Mouse (Mus musculus) ovary, adult 2 months (tissue): ENCODE data around the gene Gbp2b. TPM values are rescaled to one million over a fixed set of nuclear protein-coding genes. Genes with fewer than 3 reads are reported as not detected.

Experiments
- polyA plus RNA-seq: library from polyadenylated mRNA; depleted of rRNA; stranded (reverse); fragments of >200 nt; gene quantifications from 2 replicates; pipeline ENCODE4 v1.2.3, GENCODE M21; 2012; rRNA removed

Gbp2b gene
- 0.08 TPM in 1 of 2 replicates, not detected in the other for polyA plus RNA-seq

GRCm38 (mm10) chr3:142594547-142594946 lies at the start of gene Gbp2b:
TSS of gene Gbp2b (plus strand) at chr3:142594847.

GRCm38 (mm10) chr3:142559632-142560228 lies 34.9 kb upstream of the Gbp2b start, which contains the start of gene Gbp3:
TSS of gene Gbp3 (plus strand) at chr3:142560026.

GRCm38 (mm10) chr3:142620111-142620955 lies 25.7 kb downstream of the Gbp2b start, which contains the start of gene Gbp2:
TSS of gene Gbp2 (plus strand) at chr3:142620602.

Other genes with a start within 250 kb of the Gbp2b start
- 40.4 and 54.2 TPM in 2 replicates for gene Pdlim5, start 199.2 kb upstream of the Gbp2b start, polyA plus RNA-seq
- 0.70 and 0.77 TPM in 2 replicates for gene Gbp5, start 100.9 kb upstream of the Gbp2b start, polyA plus RNA-seq
- gene Gbp7, start 64.5 kb upstream of the Gbp2b start, polyA plus RNA-seq: 1.9 and 2.5 TPM in 2 replicates
- 21.5 and 27.5 TPM in 2 replicates for gene Gbp3, start 34.8 kb upstream of the Gbp2b start, polyA plus RNA-seq
- 11.9 and 13.7 TPM in 2 replicates for gene Gbp2, start 25.8 kb downstream of the Gbp2b start, polyA plus RNA-seq
- 2.4 and 3.1 TPM in 2 replicates for gene Kyat3, start 106.2 kb downstream of the Gbp2b start, polyA plus RNA-seq
- gene Gtf2b, start 170.2 kb downstream of the Gbp2b start, polyA plus RNA-seq: 13.9 and 15.0 TPM in 2 replicates